24 mouse cellular contexts compared by ENCODE assay signal in genomic region chr11:90342858-90343257, GRCm38 (mm10). TPM values are rescaled to one million over a fixed set of nuclear protein-coding genes. Genes with fewer than 3 reads are reported as not detected.
DNase-seq lines count a peak whose midpoint lies in the region; ATAC-seq and TF ChIP-seq lines count a peak whose summit lies in the region.
"Had no signal": no experiment of that assay in that cellular context is flagged by ENCODE, and none has a peak within 500 bp of the region (broad histone marks: within the 10 kb centered on the region; RNA-seq: fewer than 3 reads in every experiment).

No protein-coding gene starts in this region.

- H3K27ac ChIP-seq in kidney, embryonic 16.5 days (ENCODE audit: low read length), result no peak overlapping the region
- H3K27ac ChIP-seq in liver, adult 2 months (replicated peaks; ENCODE audit: insufficient read depth, low read depth, low read length), result peak overlapping the region; percentile 68
- no peak overlapping the region for H3K27ac ChIP-seq in liver, embryonic 11.5 days (ENCODE audit: low read depth, low read length)
- H3K27ac ChIP-seq: embryonic facial prominence, embryonic 15.5 days; forebrain, embryonic 10.5 days; heart, embryonic 13.5 days; hindbrain, embryonic 12.5 days had no signal

- no peaks in the 10 kb centered on the region for H3K9me3 ChIP-seq in kidney, embryonic 16.5 days (ENCODE audit: low read length)
- H3K9me3 ChIP-seq in liver, embryonic 11.5 days (ENCODE audit: control insufficient read depth, low read length), result no peaks in the 10 kb centered on the region
- H3K9me3 ChIP-seq: embryonic facial prominence, embryonic 15.5 days; forebrain, embryonic 10.5 days; heart, embryonic 13.5 days; hindbrain, embryonic 12.5 days had no signal

- TF ChIP-seq CTCF in liver, adult 2 months (IDR thresholded peaks at IDR 0.05; ENCODE audit: low read depth, low read length), result no peak

- DNase-seq in adrenal gland, postnatal 14 days, result peak; percentile 39
- DNase-seq in adrenal gland, adult 8-10 months, result no peak
- peak; percentile 56 for DNase-seq in kidney, adult 18-20 months
- peak; percentile 76 for DNase-seq in liver, adult 2 months (ENCODE audit: extremely low read depth, low read depth, low spot score)
- DNase-seq in liver, embryonic 11.5 days (ENCODE audit: low spot score), result no peak
- DNase-seq: adrenal gland, postnatal 36 days; cerebellum, adult 11 months; cerebellum, adult 8-10 months; cerebellum, postnatal 14 days; embryo, embryonic 11 days; gastrocnemius, postnatal 14 days; heart, postnatal 4 days had no signal

- H3K27me3 ChIP-seq in kidney, embryonic 16.5 days (ENCODE audit: insufficient read depth, low read length), result no peaks in the 10 kb centered on the region
- no peaks in the 10 kb centered on the region for H3K27me3 ChIP-seq in liver, adult 2 months (ENCODE audit: control insufficient read depth, insufficient read depth, low read length)
- no peaks in the 10 kb centered on the region for H3K27me3 ChIP-seq in liver, embryonic 11.5 days (replicated peaks; ENCODE audit: control insufficient read depth, insufficient read depth, low read length)
- H3K27me3 ChIP-seq: CH12.LX; embryonic facial prominence, embryonic 15.5 days; heart, embryonic 13.5 days; hindbrain, embryonic 12.5 days had no signal

- no peak overlapping the region for H3K9ac ChIP-seq in kidney, embryonic 16.5 days (replicated peaks; ENCODE audit: low read length)
- no peak overlapping the region for H3K9ac ChIP-seq in liver, adult 2 months (ENCODE audit: low read depth, low read length)
- H3K9ac ChIP-seq in liver, embryonic 11.5 days (ENCODE audit: low read depth, low read length), result no peak overlapping the region
- H3K9ac ChIP-seq: embryonic facial prominence, embryonic 15.5 days; heart, embryonic 13.5 days; hindbrain, embryonic 12.5 days had no signal

- no peak for TF ChIP-seq POLR2A in liver, adult 2 months (IDR thresholded peaks at IDR 0.05; ENCODE audit: extremely low read depth, insufficient read depth, low read length)

- H3K36me3 ChIP-seq in kidney, embryonic 16.5 days (ENCODE audit: insufficient read depth, low read length), result no peaks in the 10 kb centered on the region
- peaks cover 30% of the 10 kb centered on the region for H3K36me3 ChIP-seq in liver, adult 2 months (ENCODE audit: control insufficient read depth, insufficient read depth, low read length)
- no peaks in the 10 kb centered on the region for H3K36me3 ChIP-seq in liver, embryonic 11.5 days (ENCODE audit: control insufficient read depth, insufficient read depth, low read length)
- H3K36me3 ChIP-seq: forebrain, embryonic 10.5 days; hindbrain, embryonic 12.5 days had no signal

- H3K4me3 ChIP-seq in kidney, embryonic 16.5 days (ENCODE audit: low read length), result no peak overlapping the region
- H3K4me3 ChIP-seq in liver, adult 2 months (ENCODE audit: insufficient read depth, low read depth, low read length), result no peak overlapping the region
- no peak overlapping the region for H3K4me3 ChIP-seq in liver, embryonic 11.5 days (ENCODE audit: low read depth, low read length)
- H3K4me3 ChIP-seq: embryonic facial prominence, embryonic 15.5 days; erythroblast, embryonic 14.5 days; forebrain, embryonic 10.5 days; heart, embryonic 13.5 days; hindbrain, embryonic 12.5 days had no signal

- no peaks in the 10 kb centered on the region for H3K79me2 ChIP-seq in liver, adult 2 months (ENCODE audit: control insufficient read depth, insufficient read depth, low read length)

- no peak overlapping the region for H3K4me2 ChIP-seq in kidney, embryonic 16.5 days (replicated peaks; ENCODE audit: low read depth, low read length)
- H3K4me2 ChIP-seq in liver, embryonic 11.5 days, result no peak overlapping the region
- H3K4me2 ChIP-seq: embryonic facial prominence, embryonic 15.5 days; heart, embryonic 13.5 days; hindbrain, embryonic 12.5 days had no signal

- 84% methylated on average over 5 of the region's 5 CpGs for WGBS in kidney, embryonic 16.5 days
- 29% methylated on average over 5 of the region's 5 CpGs for WGBS in liver, adult 2 months
- 90% methylated on average over 5 of the region's 5 CpGs for WGBS in liver, embryonic 11.5 days

- H3K4me1 ChIP-seq in kidney, embryonic 16.5 days (ENCODE audit: insufficient read depth, low read length), result no peaks in the 10 kb centered on the region
- H3K4me1 ChIP-seq in liver, adult 2 months (ENCODE audit: control insufficient read depth, insufficient read depth, low read length), result peaks cover 15% of the 10 kb centered on the region
- no peaks in the 10 kb centered on the region for H3K4me1 ChIP-seq in liver, embryonic 11.5 days (replicated peaks; ENCODE audit: control insufficient read depth, insufficient read depth, low read length)
- H3K4me1 ChIP-seq: heart, embryonic 13.5 days had no signal

- no peak for ATAC-seq in kidney, embryonic 16.5 days (ENCODE audit: low FRiP score, low TSS enrichment)
- no peak for ATAC-seq in liver, embryonic 11.5 days (replicated peaks; ENCODE audit: low FRiP score)
- ATAC-seq: activated CD4-positive, CD25-positive, alpha-beta regulatory T cell, adult 4 months; forebrain, embryonic 14.5 days; hindbrain, embryonic 16.5 days; inflammation-experienced regulatory T-cells, adult 6 months; Patski had no signal

RNA-seq across cellular contexts. Expression of gene Hlf, which starts 47.8 kb away (rescaled TPM):
- total RNA-seq in adrenal gland, postnatal 14 days (2021), result 28.2 and 29.1 TPM in 2 replicates
- 10 to 100 TPM; 15.5 to 22.7 (median 18.1) TPM for total RNA-seq in adrenal gland, adult 8-10 months (2022)
- 2.3 and 2.8 TPM in 2 replicates for polyA plus RNA-seq in kidney, embryonic 16.5 days (2015; fragmentation: Nextera tagmentation; extraction: Ambion mirVana)
- total RNA-seq in liver, adult 2 months (2014; rRNA removed), result 12.1 and 13.7 TPM in 2 replicates
- 18.3 and 25.2 TPM in 2 replicates for polyA plus RNA-seq in liver, adult 2 months (2012; rRNA removed)
- polyA plus RNA-seq in liver, embryonic 11.5 days (2014; fragmentation: Nextera tagmentation; extraction: Ambion mirVana), result 6.6 and 6.9 TPM in 2 replicates

Comparison
In these comparisons a context has a peak if more than half of its experiments do, and no peak if none do; other contexts are left out.
1. DNase-seq: peak in adrenal gland, postnatal 14 days (single experiment), kidney, adult 18-20 months (single experiment) and liver, adult 2 months (single experiment); none in adrenal gland, adult 8-10 months (single experiment) and liver, embryonic 11.5 days (single experiment).